Mouse (Mus musculus) 416B (cell line): ENCODE measurements around the gene Vmn2r93.

Experiments used
- DNase-seq: peaks from one replicate; pipeline ENCODE4 v3.0.0; 2011; ENCODE audit warnings: low read depth

Gene Vmn2r93

DNA sequence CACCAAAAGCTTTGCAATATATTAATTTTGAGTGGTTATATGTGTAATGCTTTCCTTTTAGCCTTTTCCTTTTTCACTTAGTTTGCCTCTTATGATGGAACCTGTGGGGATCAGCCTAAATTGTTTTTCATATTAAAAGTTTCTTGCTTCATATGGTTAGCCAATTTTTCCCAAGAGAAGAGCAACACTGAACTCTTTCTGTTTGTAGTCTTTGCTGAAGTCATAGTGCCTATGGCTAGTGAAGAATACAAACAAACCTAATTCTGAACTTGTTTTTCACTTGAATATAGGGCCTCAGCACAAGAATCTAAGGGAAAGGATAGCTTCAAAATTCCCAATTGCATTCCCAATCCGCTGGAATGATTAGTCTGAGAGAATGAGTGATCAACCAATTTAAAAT, at the start of gene Vmn2r93:
Gene Vmn2r93 (plus strand): TSS at position 301 of the 400 bp plus-strand sequence.
- DNase-seq = no peak

DNA sequence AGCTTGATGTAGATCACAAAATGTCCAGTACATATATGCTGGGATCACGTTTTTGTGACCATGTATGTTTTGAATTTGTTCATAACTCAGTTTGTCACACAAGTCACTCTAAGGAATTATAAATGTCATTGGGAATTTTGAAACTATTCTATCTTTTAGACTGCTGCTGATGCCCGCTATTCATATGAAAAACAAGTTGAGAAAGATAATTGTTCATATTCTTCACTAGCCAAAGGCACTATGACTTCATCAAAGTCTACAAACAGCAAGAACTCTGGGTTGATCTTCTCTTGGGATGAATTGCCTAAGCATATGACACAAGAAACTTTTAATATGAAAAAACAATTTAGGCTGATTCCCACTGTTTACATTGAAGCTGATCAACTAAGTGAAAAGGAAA, 20.2 kb upstream of the Vmn2r93 start, which contains the start of gene Vmn2r94:
Gene Vmn2r94 (minus strand): TSS at position 101 of the 400 bp plus-strand sequence.
- DNase-seq = no peak

DNA sequence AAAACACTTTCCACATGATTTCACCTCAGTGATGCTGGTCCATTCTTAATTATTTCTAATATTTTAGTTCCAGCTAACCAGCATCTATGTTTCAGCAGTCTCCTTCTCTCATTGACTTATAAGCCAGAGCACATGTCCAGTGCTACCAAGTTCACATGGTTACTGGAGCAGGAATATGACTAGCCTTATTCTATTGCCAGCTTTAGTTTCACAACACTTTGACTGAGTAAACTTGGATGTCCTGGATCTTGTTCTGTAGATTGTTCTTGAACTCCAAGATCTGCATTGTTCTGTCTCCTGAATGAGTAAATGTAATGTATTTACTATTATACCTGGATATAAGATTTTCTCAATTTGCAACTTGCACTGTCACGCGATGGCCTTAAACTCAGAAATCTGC, 25.1 kb downstream of the Vmn2r93 start:
- DNase-seq = no peak

DNA sequence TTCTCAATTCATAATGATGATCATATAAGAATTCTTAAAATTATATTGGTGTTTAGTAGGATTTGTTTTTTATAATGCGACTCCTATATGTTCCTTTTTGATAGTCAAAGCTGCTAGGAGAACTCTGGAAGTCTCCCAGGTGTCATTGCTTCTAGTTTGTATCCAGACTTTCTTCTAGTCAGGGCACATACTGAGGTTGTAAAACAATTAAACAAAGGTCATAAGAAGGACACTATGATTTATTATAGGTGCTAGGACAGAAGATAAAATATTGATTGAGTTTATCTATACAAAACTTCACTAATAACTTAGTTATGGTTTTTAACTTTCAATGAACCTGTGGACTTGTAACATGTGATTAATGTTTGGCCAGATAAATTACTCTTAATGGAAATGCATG, 62.1 kb downstream of the Vmn2r93 start:
- no peak for DNase-seq

DNA sequence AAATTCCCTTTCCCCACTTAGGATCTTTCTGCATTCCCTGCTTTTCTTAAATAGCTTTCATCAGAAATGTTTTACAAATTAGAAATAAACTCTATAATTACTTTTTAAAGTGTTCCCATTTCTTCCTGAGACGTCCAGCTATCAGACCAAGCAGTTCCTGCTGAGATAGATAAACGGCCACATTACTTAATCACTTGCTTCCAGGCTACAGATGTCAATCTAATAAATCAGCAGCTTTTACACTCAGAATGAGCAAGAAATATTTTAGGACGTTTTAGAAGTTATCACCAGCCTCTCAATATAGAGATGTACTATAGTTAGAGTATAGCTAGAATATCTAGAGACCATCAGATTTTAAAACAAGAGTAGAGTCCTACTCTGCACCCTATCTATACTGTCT, 62.7 kb downstream of the Vmn2r93 start:
- peak; percentile 6 for DNase-seq
